Mouse (Mus musculus) induced T-regulatory cell, adult 2 months (primary cell): ENCODE measurements around the gene Cd209a.
"Not testable (repeated sequence)": the region's sequence is repeated elsewhere in the genome, so short reads cannot be mapped to it uniquely, and the experiment has no call there.

Experiments
- DNase-seq: peaks from one replicate; pipeline ENCODE4 v3.0.0-alpha.2; 2012; ENCODE audit warnings: low read depth

Cd209a gene

DNA sequence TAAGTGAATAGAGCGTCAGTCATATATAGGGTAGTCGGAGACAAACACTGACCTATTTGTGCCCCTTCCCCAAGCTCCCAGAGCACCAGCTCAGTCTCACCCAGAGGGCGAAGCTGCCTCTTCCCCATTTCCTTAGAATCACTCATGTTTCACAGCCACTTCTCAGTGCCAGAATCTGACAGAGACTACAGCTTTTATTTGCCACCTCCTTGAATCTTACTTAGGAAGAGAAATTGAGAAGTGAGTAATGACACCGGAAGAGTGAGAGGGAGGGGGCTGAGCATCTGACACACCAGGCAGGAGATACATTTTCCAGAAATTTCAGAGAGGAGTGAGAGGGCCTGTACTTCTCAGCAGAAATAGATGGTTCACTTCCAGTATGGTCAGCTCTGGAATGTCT is at the start of gene Cd209a:
Gene Cd209a (minus strand): TSS at position 224 of the 400 bp plus-strand sequence.
- DNase-seq, result no peak

DNA sequence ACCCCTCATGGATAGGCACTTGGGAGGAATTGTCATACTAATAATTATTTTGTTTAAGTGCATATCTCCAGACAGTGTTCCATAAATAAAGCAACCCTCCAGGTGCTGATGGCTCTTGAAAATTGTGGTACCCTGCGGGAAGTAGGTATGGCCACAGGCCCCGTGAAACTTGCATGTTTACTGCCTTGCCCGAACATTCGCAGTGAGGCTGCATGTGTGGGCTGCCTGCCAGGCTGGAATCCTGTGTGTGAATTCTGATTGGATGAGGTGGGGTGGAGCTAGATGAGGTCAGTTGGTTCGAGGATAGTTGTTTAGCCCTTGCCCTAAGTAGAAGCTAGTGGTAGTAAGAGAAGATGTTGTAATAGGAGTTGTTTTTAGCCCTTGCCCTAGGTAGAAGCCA is 19.9 kb upstream of the Cd209a start:
- not testable (repeated sequence) for DNase-seq

DNA sequence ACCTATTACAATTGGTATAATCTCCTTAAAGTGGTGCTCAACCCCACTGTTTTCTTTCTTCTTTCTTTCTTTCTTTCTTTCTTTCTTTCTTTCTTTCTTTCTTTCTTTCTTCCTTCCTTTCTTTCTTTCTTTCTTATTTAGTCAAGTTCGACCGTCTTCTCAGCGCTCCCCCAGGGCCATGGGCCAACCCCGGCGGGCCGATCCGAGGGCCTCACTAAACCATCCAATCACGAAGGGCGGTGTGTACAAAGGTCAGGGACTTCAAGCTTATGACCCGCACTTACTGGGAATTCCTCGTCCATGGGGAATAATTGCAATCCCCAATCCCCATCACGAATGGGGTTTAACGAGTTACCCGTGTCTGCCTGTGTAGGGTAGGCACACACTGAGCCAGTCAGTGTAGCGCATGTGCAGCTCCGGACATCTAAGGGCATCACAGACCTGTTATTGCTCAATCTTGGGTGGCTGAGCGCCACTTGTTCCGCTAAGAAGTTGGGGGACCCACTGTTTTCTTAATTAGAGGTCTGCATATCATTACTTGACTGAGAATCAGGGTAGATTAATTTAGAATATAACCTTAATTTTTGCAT is 5.6 kb upstream of the Cd209a start:
- DNase-seq, result peak; percentile 99

DNA sequence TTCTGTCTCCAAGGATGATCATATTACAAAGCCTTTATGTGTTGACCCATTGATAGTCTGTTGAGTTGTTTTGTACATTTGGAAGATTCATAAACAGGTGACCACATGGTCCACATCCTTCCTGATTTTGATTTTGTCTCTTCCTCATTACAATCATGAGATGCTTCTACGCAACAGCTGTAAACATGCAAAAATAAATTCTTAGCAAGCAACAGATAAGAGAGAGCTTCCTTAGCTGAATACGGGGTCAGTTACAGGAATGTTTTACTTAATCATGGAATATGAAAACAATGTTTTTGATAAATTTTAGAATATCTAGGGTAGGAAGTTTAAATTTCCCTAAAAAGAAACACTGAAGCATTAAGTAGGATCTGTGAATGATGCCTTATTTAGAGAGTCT is 11.8 kb downstream of the Cd209a start:
- no peak for DNase-seq

DNA sequence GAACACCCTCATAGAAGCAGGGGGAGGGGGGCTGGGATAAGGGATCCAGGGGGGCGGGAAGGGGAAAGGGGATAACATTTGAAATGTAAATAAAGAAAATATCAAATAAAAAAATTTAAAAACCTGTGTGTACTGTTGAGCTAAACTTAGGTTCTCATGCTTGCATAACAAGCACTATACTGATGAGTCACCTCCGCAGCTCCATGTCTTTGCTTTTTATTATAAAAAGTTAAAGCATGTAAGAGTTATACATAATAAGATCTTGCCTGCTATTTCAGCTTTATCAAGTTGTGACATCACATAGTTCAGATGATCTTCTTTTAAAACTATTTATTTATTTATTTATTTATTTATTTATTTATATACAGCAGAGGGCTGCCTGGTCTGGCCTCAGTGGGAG is 13.2 kb downstream of the Cd209a start:
- no peak for DNase-seq

DNA sequence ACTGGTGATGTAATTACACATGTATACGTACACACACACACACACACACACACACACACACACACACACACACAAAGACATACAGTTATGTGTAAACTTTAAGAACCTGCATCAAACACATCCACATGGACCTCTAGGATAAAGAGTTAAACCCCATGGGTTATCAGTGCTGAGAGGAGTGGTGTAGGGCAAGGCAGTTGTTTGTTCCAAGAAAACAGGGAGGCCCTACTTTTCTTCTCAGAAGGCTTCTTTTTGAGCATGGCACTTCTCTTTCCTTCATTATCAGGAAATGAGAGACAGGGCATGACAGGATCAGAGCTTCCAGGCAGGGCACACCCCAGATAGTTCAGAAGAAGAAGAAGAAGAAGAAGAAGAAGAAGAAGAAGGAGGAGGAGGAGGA is 14.7 kb downstream of the Cd209a start:
- no peak for DNase-seq

DNA sequence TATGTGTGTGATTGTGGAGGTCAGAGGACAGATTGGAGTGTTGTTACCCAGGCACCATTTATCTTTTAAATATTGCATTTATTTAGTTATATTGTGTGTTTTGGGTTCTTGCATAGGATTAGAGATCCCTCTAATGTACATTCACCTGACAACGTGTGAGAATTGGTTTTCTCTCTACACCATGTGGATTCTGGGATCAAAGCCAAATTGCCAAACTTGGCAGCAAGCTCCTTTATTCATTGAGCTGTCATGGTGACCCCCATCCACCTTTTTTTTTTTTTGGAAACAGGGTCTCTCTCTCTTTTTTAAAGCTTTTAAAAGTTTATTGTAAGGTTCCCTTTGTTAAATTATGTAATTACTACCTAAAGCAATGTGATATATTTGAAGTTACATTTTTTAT is 27.7 kb downstream of the Cd209a start:
- DNase-seq, result no peak

DNA sequence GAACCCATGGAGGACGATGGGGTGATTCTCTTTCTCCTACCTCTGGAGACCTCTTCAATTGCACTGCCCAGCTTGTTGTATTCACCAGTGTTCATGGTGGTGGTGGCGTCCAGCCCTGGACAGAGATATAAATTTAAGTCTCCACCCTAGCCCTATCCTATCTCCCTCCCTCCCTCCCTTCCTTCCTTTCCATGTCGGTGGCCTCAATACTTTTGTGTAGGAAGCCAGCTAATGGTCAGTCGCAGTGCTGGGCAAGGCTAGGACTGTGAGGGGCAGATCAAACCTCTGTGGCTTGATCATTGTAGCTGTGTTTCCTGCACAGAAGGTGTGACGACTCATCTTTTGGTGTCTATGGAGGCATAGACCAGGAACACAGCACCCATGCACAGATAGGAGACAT is 28.2 kb downstream of the Cd209a start, which contains the start of gene Clec4g:
Gene Clec4g (minus strand): TSS at position 101 of the 400 bp plus-strand sequence.
- no peak for DNase-seq

DNA sequence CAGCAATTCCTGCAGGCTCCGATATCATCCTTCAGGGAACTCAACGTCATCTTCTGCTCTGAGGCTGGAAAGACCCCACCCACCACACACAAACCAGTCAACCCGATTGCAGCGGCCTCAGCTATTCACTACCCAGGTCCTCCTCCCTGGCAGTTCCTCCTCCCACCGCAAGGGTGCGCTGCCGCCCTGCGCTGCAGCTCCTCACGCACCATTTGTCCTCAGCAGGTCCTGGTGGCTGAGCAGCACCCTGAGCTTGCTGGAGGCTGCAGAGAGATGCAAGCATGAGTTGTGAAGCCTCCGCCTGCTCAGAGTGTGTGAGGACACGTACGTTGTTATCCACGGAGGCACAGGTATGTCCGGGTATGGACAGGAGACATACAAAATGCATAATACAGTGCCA is 30.2 kb downstream of the Cd209a start:
- peak; percentile 60 for DNase-seq

DNA sequence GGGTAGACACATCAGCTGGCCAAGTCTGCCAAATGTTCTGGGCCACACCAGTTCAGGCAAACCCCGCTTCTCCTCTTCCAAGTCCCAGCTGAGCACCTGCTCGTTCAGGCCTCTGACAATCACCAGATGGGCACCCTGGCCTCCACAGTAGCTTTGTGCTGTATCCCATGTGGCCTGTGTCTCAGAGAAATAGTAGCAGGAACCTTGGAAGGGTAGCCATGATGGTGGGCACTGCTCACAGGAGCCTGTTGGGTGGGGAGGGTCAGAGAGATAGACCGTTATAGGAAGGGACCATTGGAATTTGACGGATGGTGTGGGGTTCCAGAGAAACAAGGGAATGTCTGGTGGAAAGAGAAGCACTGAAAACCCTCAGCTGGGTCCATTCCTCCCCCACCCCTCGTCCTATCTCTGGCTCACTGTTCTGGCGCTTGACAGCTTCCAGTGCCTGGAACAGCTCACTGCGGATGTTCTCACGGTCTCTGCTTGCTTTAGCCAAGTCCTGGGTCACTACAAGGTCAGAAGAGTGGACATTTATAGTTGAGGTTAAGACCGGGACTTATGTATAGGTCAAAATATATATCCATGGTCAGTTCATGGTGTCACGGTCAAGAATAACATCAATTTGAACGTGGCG is 31.3 kb downstream of the Cd209a start:
- DNase-seq, result no peak

DNA sequence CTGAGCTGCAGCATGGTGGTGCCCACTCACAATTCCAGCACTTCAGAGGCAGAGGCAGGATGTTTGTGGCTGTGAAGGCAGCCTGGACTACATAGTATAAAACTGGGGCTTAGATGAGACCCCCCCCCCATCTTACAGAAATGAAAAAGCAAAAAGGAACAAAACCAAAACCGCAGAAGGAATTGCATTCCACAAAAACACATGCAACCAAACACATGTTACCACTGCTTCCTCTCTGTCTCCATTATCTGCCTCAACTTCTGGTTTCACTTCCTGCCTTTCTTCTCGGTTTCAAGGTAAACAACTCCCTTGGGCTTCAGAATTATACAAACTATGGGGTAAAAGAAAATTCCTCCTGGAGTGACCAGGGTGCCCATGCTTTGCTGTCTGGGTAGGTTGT is 37.1 kb downstream of the Cd209a start:
- DNase-seq, result no peak

DNA sequence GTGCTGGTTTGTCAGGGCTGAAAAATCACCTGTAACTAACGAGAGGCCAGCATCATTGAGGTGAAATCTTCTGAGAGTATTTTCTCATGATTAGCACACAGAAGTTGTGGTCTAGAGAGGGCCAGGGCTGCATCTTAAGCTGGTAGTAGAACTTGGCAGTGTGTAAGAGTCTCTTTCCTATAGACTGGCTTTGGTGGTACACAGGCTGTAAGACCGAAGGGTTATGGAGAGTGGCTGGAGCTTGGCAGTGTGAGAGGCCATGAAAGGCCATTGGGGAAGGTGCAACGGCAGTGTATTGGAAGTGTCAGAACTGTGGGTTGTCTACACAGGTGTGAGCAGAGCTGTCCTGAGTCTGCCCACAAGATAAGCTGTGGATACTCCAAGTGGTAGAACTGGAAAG is 38.5 kb downstream of the Cd209a start:
- DNase-seq, result no peak

DNA sequence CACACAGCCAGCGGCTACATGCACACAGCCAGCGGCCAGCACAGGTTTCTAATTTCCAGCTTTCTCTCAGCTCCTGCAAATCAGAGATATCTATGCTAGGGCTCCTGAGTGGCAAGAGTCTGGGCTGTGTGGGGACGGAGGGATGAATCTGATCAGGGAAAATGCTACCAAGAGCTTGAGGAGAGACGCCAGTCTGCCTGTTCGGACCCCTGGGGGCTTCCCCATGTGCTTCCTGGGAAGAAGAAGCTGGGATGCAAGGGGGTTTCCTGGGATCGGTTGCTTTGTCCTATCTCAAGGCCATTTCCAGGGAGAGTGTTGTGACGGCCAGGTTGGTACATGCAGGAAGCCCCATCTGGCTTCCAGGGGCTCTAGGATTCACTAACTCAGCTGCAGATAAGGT is 41.2 kb downstream of the Cd209a start:
- DNase-seq, result no peak

DNA sequence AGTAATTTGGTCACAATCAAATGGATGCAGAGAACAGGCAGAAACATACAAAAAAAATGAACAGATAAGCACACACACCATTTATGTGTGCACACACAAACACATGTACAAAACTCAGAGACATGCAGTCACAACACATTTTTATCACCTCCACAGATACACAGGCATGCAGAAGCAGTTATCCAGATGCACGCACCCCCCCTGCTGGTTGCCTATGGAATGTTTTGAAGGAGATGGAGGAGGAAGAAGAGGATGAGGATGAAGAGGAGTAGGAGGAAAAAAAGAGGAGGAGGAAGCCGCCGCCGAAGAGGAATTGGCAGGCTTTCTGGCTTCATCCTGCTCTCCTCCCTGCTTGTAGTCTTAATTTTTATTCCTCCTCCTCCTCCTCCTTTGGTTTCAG is 43.1 kb downstream of the Cd209a start:
- peak; percentile 17 for DNase-seq

DNA sequence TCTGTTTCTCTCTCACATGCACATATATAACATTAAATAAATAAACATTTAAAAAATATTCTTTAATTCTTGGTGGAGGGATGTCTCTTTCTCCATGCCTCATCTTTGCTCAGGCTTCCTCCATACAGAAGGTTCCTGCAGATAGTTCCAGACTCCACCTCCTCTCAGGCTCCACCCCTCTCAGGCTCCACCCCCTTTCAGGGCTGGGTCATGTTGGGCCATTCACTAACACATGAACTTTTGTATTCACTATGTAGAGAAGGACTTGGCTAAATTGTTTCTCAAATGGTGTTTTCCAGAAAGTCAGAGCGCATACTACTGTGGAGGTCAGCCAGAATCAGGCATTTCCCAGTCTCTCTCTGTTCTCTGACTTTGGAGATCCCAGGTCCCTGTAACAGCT is 47.3 kb downstream of the Cd209a start:
- no peak for DNase-seq

DNA sequence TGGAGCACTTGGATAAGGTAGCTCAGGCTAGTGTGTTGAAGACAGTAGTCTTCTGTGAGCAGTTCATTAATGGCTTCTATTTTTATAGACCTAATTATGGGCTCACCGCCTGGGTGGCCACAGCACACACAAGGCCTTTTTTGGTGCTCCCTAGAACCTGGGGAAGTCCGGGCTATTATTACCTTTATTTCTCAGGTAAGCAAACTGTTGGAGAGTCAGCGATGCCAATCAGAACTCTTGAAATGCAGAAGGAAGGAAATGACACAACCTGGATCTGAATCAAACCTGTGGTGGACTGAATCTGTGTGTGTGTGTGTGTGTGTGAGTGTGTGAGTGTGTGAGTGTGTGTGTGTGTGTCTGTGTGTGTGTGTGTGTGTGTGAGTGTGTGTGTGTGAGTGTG is 54.7 kb downstream of the Cd209a start, which contains the start of gene Fcer2a:
Gene Fcer2a (minus strand): TSS at position 55 of the 400 bp plus-strand sequence.
- no peak for DNase-seq
